Mouse (Mus musculus): ENCODE data around the gene Tecpr2. TPM values are rescaled to one million over a fixed set of nuclear protein-coding genes. Genes with fewer than 3 reads are reported as not detected.

The Tecpr2 gene
- polyA plus RNA-seq, 1 experiment from 2014 or later: 3.9 TPM

GRCm38 (mm10) chr12:111007134-111008103 lies 118.4 kb downstream of the Tecpr2 start:
- WGBS: 52% methylated on average over 14 of the region's 14 CpGs
- H3K4me1 ChIP-seq: peaks cover 55% of the 10 kb centered on the region

GRCm38 (mm10) chr12:111008500-111009490 lies 119.7 kb downstream of the Tecpr2 start:
- no peaks in the 10 kb centered on the region for H3K27me3 ChIP-seq (ENCODE audit: insufficient read depth, poor library complexity, severe bottlenecking)
- peak overlapping the region; percentile 85 for H3K27ac ChIP-seq
- H3K36me3 ChIP-seq: no peaks in the 10 kb centered on the region
- H3K9me3 ChIP-seq: no peaks in the 10 kb centered on the region
- DNase-seq (ENCODE audit: low spot score): no peak
- WGBS: 47% methylated on average over 11 of the region's 11 CpGs
- no peak overlapping the region for H3K4me3 ChIP-seq
- peaks cover 55% of the 10 kb centered on the region for H3K4me1 ChIP-seq

More at GRCm38 (mm10) chr12:111007134-111008103, 118.4 kb downstream of the Tecpr2 start:
- Histone ChIP-seq H3K4me3 (no peak overlapping the region), H3K36me3 (no peaks in the 10 kb centered on the region), H3K9me3 (no peaks in the 10 kb centered on the region), H3K27ac (peak overlapping the region; percentile 85), H3K27me3 (ENCODE audit: insufficient read depth, poor library complexity, severe bottlenecking) (no peaks in the 10 kb centered on the region)
- peak; percentile 91 for DNase-seq (ENCODE audit: low spot score)

GRCm38 (mm10) chr12:111009615-111010257 lies 120.7 kb downstream of the Tecpr2 start:
- H3K9me3 ChIP-seq: no peaks in the 10 kb centered on the region
- peaks cover 55% of the 10 kb centered on the region for H3K4me1 ChIP-seq
- DNase-seq (ENCODE audit: low spot score): no peak
- no peaks in the 10 kb centered on the region for H3K27me3 ChIP-seq (ENCODE audit: insufficient read depth, poor library complexity, severe bottlenecking)
- H3K27ac ChIP-seq: peak overlapping the region; percentile 85
- H3K36me3 ChIP-seq: no peaks in the 10 kb centered on the region
- no peak overlapping the region for H3K4me3 ChIP-seq
- WGBS: 22% methylated on average over 6 of the region's 6 CpGs

- DNase-seq (ENCODE audit: low spot score): no peak
- 83% methylated on average over 3 of the region's 3 CpGs for WGBS
Observed at GRCm38 (mm10) chr12:111016807-111017206, 127.7 kb downstream of the Tecpr2 start.

GRCm38 (mm10) chr12:111018068-111018467 lies 129.0 kb downstream of the Tecpr2 start:
- H3K4me1 ChIP-seq: peaks cover 15% of the 10 kb centered on the region
- 90% methylated on average over 11 of the region's 11 CpGs for WGBS
- no peak for DNase-seq (ENCODE audit: low spot score)

More at GRCm38 (mm10) chr12:111016807-111017206, 127.7 kb downstream of the Tecpr2 start:
- H3K4me3 ChIP-seq: no peak overlapping the region
- H3K9me3 ChIP-seq: no peaks in the 10 kb centered on the region
- no peak overlapping the region for H3K27ac ChIP-seq
- peaks cover 15% of the 10 kb centered on the region for H3K4me1 ChIP-seq
- H3K27me3 ChIP-seq (ENCODE audit: insufficient read depth, poor library complexity, severe bottlenecking): no peaks in the 10 kb centered on the region
- no peaks in the 10 kb centered on the region for H3K36me3 ChIP-seq

DNA sequence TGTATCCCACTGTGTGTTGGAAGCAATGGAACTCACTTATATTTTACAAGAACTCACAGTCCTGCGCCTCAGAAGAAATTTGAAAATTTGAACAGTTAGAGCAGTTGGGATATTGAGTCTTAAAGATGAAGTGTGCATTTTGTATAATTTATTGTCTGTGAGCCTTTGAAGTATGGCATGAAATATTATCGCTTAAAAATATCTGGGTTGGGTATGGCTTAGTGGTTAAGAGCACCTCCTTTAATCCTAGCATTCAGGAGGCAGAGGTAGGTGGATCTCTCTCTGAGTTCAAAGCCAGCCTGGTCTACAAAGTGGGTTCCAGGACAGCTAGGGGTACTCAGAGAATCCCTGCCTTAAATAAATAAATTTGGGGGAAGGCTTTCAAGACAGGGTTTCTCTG lies 130.0 kb downstream of the Tecpr2 start:
- peaks cover 16% of the 10 kb centered on the region for H3K4me1 ChIP-seq
- H3K9me3 ChIP-seq: no peaks in the 10 kb centered on the region
- H3K27ac ChIP-seq: no peak overlapping the region
- no peak for DNase-seq (ENCODE audit: low spot score)
- no peaks in the 10 kb centered on the region for H3K36me3 ChIP-seq
- H3K27me3 ChIP-seq (ENCODE audit: insufficient read depth, poor library complexity, severe bottlenecking): no peaks in the 10 kb centered on the region
- 83% methylated on average over 2 of the region's 2 CpGs for WGBS
- no peak overlapping the region for H3K4me3 ChIP-seq

More at GRCm38 (mm10) chr12:111018068-111018467, 129.0 kb downstream of the Tecpr2 start:
- H3K9me3 ChIP-seq: no peaks in the 10 kb centered on the region
- no peak overlapping the region for H3K4me3 ChIP-seq
- no peaks in the 10 kb centered on the region for H3K27me3 ChIP-seq (ENCODE audit: insufficient read depth, poor library complexity, severe bottlenecking)
- H3K27ac ChIP-seq: no peak overlapping the region
- H3K36me3 ChIP-seq: no peaks in the 10 kb centered on the region

GRCm38 (mm10) chr12:111021138-111021537 lies 132.1 kb downstream of the Tecpr2 start:
- no peak for DNase-seq (ENCODE audit: low spot score)
- no peaks in the 10 kb centered on the region for H3K9me3 ChIP-seq
- 25% methylated on average over 1 of the region's 1 CpGs for WGBS
- no peaks in the 10 kb centered on the region for H3K27me3 ChIP-seq (ENCODE audit: insufficient read depth, poor library complexity, severe bottlenecking)
- H3K4me3 ChIP-seq: no peak overlapping the region
- no peak overlapping the region for H3K27ac ChIP-seq
- no peaks in the 10 kb centered on the region for H3K36me3 ChIP-seq
- H3K4me1 ChIP-seq: peaks cover 10% of the 10 kb centered on the region

- Histone ChIP-seq H3K27ac (no peak overlapping the region), H3K4me3 (no peak overlapping the region), H3K27me3 (ENCODE audit: insufficient read depth, poor library complexity, severe bottlenecking) (no peaks in the 10 kb centered on the region), H3K4me1 (0 out of 2 replicates have a peak, but pooled peaks cover 6% of the 10 kb centered on the region), H3K9me3 (no peaks in the 10 kb centered on the region), H3K36me3 (no peaks in the 10 kb centered on the region)
- no peak for DNase-seq (ENCODE audit: low spot score)
- WGBS: 46% methylated on average over 3 of the region's 3 CpGs
Observed at GRCm38 (mm10) chr12:111021577-111021976, 132.5 kb downstream of the Tecpr2 start.

Other genes starting within 250 kb of the Tecpr2 start
- 0.15 TPM in 1 of 2 replicates, not detected in the other for gene 1700001K19Rik, start 206.6 kb upstream of the Tecpr2 start, polyA plus RNA-seq (2016; fragmentation: Nextera tagmentation; extraction: Ambion mirVana)
- gene Hsp90aa1, start 186.5 kb upstream of the Tecpr2 start, polyA plus RNA-seq (2016; fragmentation: Nextera tagmentation; extraction: Ambion mirVana): 620 and 1,082 TPM in 2 replicates
- 15.4 and 21.6 TPM in 2 replicates for gene Wdr20, start 151.3 kb upstream of the Tecpr2 start, polyA plus RNA-seq (2016; fragmentation: Nextera tagmentation; extraction: Ambion mirVana)
- 3.8 and 4.3 TPM in 2 replicates for gene Mok, start 48.3 kb upstream of the Tecpr2 start, polyA plus RNA-seq (2016; fragmentation: Nextera tagmentation; extraction: Ambion mirVana)
- gene Zfp839, start 39.0 kb upstream of the Tecpr2 start, polyA plus RNA-seq (2016; fragmentation: Nextera tagmentation; extraction: Ambion mirVana): 4.6 and 6.1 TPM in 2 replicates
- 83.6 and 94.5 TPM in 2 replicates for gene Cinp, start 119 bp upstream of the Tecpr2 start, polyA plus RNA-seq (2016; fragmentation: Nextera tagmentation; extraction: Ambion mirVana)
- gene Ankrd9, start 89.8 kb downstream of the Tecpr2 start, polyA plus RNA-seq (2016; fragmentation: Nextera tagmentation; extraction: Ambion mirVana): 14.8 and 19.1 TPM in 2 replicates
- 6.5 and 9.2 TPM in 2 replicates for gene Rcor1, start 150.1 kb downstream of the Tecpr2 start, polyA plus RNA-seq (2016; fragmentation: Nextera tagmentation; extraction: Ambion mirVana)

All from heart, embryonic 10.5 days (tissue).